Mouse (Mus musculus) liver, embryonic 14.5 days (tissue): ENCODE measurements around the gene Tmprss11d. TPM values are rescaled to one million over a fixed set of nuclear protein-coding genes. Genes with fewer than 3 reads are reported as not detected.
A peak's percentile ranks its signal among the peaks of the same experiment; 100 is the strongest.

Experiments
- ATAC-seq: fragments of 200-750 bp; cut with Nextera tagmentation; 2 replicates; pipeline ENCODE4 v1.8.0; 2017; ENCODE audit warnings: moderate number of reproducible peaks, mild to moderate bottlenecking, moderate library complexity; ENCODE audit not compliant: insufficient read depth
- DNase-seq, 3 experiments: peaks; one replicate each; pipeline ENCODE4 v3.0.0-alpha.2; 2012 to 2013; ENCODE audit warnings: low read depth in 3 of 3, low spot score in 3 of 3
- H3K27ac ChIP-seq: fragments of 300-500 bp; sonication (generic); 2 replicates; pipeline ENCODE4 v1.5.1; 2014; ENCODE audit warnings: moderate library complexity, mild to moderate bottlenecking, control low read depth, inconsistent platforms
- H3K27me3 ChIP-seq: fragments of 300-500 bp; sonication (generic); 2 replicates; pipeline ENCODE4 v1.6.1; 2014; ENCODE audit warnings: mild to moderate bottlenecking, low read length, moderate library complexity; ENCODE audit not compliant: control insufficient read depth, insufficient read depth
- H3K36me3 ChIP-seq: fragments of 300-500 bp; sonication (generic); replicated peaks from 2 replicates; pipeline ENCODE4 v1.6.1; 2014; ENCODE audit warnings: low read depth; ENCODE audit not compliant: control insufficient read depth, insufficient read depth
- H3K4me1 ChIP-seq, 2 experiments: fragments of 200-500 bp in 1 of 2; fragments of 300-500 bp in 1 of 2; sonication (generic) in 1 of 2; replicated peaks; 2 replicates each; pipeline ENCODE4 v1.6.1; 2012 to 2014; ENCODE audit warnings: antibody characterized with exemption in 1 of 2, inconsistent platforms in 1 of 2, low read length in 1 of 2; ENCODE audit not compliant: control insufficient read depth in 2 of 2, insufficient read depth in 2 of 2
- H3K4me2 ChIP-seq: fragments of 300-500 bp; sonication (generic); 2 replicates; pipeline ENCODE4 v1.6.1; 2014; ENCODE audit warnings: low read depth, mild to moderate bottlenecking, control low read depth, moderate library complexity
- H3K4me3 ChIP-seq, 2 experiments: fragments of 200-500 bp in 1 of 2; fragments of 300-500 bp in 1 of 2; sonication (generic) in 1 of 2; 2 replicates each; pipeline ENCODE4 v1.5.1; 2012 to 2014; ENCODE audit warnings: low read depth in 2 of 2, low read length in 2 of 2, mild to moderate bottlenecking in 2 of 2, control low read depth in 1 of 2, inconsistent platforms in 1 of 2, moderate library complexity in 1 of 2; ENCODE audit not compliant: insufficient read depth in 1 of 2
- H3K9ac ChIP-seq: fragments of 300-500 bp; sonication (generic); replicated peaks from 2 replicates; pipeline ENCODE4 v1.6.1; 2014; ENCODE audit warnings: mild to moderate bottlenecking, control low read depth, moderate library complexity
- H3K9me3 ChIP-seq: fragments of 300-500 bp; sonication (generic); 2 replicates; pipeline ENCODE4 v1.6.1; 2016; ENCODE audit warnings: low read length, mixed read lengths; ENCODE audit not compliant: control insufficient read depth
- CTCF ChIP-seq: IDR thresholded peaks from 2 replicates; pipeline ENCODE4 v1.5.1; 2016; ENCODE audit warnings: antibody characterized with exemption, low read depth, control low read depth
- EP300 ChIP-seq: IDR thresholded peaks from 2 replicates; pipeline ENCODE4 v1.6.1; 2016; ENCODE audit warnings: antibody characterized with exemption, low read depth
- WGBS: fragments of 180-500 bp; shearing (Covaris S2); extraction: QIAGEN DNeasy Blood & Tissue Kit; methylation state at CpG from one replicate; pipeline ENCODE4 v1.1.7; 2014; ENCODE audit not compliant: insufficient replicate concordance; 5-methylcytosine and 5-hydroxymethylcytosine counted together
- polyA plus RNA-seq, 2 experiments: library from polyadenylated mRNA; depleted of rRNA in 1 of 2; stranded (reverse) in 1 of 2; unstranded in 1 of 2; fragments of >200 nt; fragmentation: Nextera tagmentation in 1 of 2; extraction: Ambion mirVana in 1 of 2; gene quantifications; 2 replicates each; pipeline versions ENCODE4 v1.2.1 to v1.2.3; 2012 to 2014

Tmprss11d gene
- polyA plus RNA-seq (2012; rRNA removed) (not detected in 2 replicates), polyA plus RNA-seq (2014; fragmentation: Nextera tagmentation; extraction: Ambion mirVana) (not detected in 2 replicates)

DNA sequence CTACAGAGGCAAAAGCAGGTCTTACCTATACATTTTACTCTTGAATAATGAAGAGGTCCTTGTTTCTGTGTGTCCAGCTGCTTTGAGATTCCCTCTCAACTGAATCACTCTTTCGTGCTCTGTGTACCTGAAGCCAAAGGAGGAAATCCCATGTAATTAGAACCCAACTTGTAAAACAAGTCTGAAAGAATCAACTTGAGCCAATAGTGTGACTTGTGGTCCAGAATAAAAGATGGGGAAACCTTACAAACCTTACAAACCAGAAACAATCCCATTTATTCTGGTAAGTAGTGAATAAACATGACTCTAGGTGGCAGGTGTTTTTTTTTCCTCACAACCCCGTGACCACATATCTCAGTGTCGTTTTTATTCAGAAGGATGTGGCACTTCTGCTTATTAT is at the start of gene Tmprss11d:
Gene Tmprss11d, minus strand, starts transcription at position 101 of the 400 bp plus-strand sequence.
- Histone ChIP-seq H3K4me1 (no peaks in the 10 kb centered on the region), H3K4me3 (no peak within 1 kb of the TSS), H3K4me2 (no peak within 1 kb of the TSS), H3K9me3 (no peaks in the 10 kb centered on the region), H3K27me3 (no peaks in the 10 kb centered on the region), H3K9ac (no peak within 1 kb of the TSS), H3K36me3 (no peaks in the 10 kb centered on the region), H3K27ac (no peak within 1 kb of the TSS)
- 45% methylated on average over 3 of the region's 3 CpGs for WGBS
- no peak for TF ChIP-seq CTCF
- no peak for TF ChIP-seq EP300
- ATAC-seq (no peak), DNase-seq (no peak)

DNA sequence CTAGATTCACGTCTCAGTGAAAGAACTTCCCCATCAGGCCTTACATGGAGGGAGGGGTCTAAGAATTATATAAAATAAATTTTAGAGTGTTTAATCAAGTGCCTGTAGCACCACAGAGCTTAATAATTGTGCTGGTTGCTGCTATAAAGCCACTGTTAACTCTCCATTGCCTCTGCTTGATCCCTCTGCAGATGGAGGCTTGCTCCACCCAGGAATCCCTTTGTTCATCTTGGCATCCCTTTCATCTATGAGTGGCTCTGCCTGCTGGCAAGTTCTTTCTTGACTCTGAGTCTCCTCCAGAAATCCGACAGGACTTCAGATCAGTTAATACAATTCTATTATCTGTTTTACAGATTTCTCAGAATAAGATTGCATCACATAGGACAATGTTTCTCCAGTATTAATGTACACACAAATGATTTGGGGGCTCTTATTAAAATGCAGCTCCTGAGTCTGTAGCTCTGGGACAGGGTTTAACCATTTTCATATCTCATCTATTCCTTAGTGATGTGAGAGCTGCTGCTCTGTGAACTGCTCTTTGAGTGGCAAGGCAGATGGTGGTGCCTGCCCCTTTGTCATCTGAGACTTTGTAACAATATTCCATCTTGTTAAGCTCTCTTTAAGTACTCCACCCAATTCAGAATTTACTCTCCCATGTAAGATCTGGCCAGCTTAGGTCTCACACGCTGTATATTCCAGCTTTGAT is 48.3 kb upstream of the Tmprss11d start:
- no peaks in the 10 kb centered on the region for H3K9me3 ChIP-seq
- H3K36me3 ChIP-seq = no peaks in the 10 kb centered on the region
- ATAC-seq (no peak), DNase-seq (no peak)
- H3K4me2 ChIP-seq = no peak overlapping the region
- no peak overlapping the region for H3K27ac ChIP-seq
- H3K4me3 ChIP-seq = no peak overlapping the region
- no peak for TF ChIP-seq CTCF
- TF ChIP-seq EP300 = no peak
- 49% methylated on average over 3 of the region's 3 CpGs for WGBS
- no peak overlapping the region for H3K9ac ChIP-seq
- H3K27me3 ChIP-seq = no peaks in the 10 kb centered on the region
- H3K4me1 ChIP-seq = no peaks in the 10 kb centered on the region

DNA sequence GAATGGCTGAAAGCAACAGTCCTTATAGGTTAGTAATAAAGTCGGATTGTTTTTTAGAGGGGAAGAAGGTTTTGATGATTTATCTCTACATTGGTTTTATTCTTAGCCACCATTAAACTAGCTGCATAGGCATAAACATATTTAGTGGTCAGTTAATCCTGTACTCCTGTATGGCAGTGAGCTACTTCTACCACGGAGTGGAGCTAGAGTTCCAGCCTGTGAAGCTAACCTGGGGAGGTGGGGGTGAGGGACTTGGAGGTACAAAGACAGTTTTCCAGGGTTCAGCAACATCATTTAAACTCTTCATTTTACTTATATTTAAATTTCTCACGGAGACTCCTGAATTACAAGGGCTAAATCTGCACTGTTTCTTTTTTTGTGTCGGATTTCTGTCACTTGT is 46.3 kb upstream of the Tmprss11d start:
- ATAC-seq (no peak), DNase-seq (no peak)
- H3K4me1 ChIP-seq = no peaks in the 10 kb centered on the region
- no peaks in the 10 kb centered on the region for H3K27me3 ChIP-seq
- H3K36me3 ChIP-seq = no peaks in the 10 kb centered on the region
- no peaks in the 10 kb centered on the region for H3K9me3 ChIP-seq
- WGBS = 12% methylated on average over 4 of the region's 4 CpGs
- TF ChIP-seq EP300 = no peak
- TF ChIP-seq CTCF = peak; percentile 6; the same call in 1 of the 2 replicates
- H3K4me2 ChIP-seq = no peak overlapping the region
- H3K27ac ChIP-seq = no peak overlapping the region
- H3K9ac ChIP-seq = no peak overlapping the region
- H3K4me3 ChIP-seq = no peak overlapping the region

DNA sequence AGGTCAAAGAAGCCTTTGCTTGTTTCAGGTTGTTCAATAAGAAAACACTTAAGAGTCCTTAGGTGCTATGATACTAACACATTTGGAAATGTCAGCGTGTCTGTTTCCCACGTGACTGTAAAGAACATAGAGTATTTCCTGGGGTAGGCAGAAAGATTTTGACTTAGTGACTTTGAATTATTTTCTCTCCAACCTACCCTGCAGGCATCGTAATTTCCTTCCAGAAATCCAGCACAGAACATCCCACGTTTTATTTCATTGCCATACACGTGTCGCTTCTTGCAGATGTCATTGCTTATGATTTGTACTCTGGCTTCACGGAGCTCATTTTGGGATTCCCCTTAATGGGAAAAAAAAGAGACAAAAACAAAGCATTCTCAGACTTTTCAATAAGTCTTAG is 41.1 kb upstream of the Tmprss11d start:
- H3K36me3 ChIP-seq = no peaks in the 10 kb centered on the region
- no peak for DNase-seq
- no peak overlapping the region for H3K4me3 ChIP-seq
- no peak overlapping the region for H3K9ac ChIP-seq
- 57% methylated on average over 7 of the region's 7 CpGs for WGBS
- no peaks in the 10 kb centered on the region for H3K4me1 ChIP-seq
- ATAC-seq = no peak
- no peak overlapping the region for H3K4me2 ChIP-seq
- no peaks in the 10 kb centered on the region for H3K27me3 ChIP-seq
- TF ChIP-seq CTCF (no peak), EP300 (no peak)
- no peaks in the 10 kb centered on the region for H3K9me3 ChIP-seq
- no peak overlapping the region for H3K27ac ChIP-seq

DNA sequence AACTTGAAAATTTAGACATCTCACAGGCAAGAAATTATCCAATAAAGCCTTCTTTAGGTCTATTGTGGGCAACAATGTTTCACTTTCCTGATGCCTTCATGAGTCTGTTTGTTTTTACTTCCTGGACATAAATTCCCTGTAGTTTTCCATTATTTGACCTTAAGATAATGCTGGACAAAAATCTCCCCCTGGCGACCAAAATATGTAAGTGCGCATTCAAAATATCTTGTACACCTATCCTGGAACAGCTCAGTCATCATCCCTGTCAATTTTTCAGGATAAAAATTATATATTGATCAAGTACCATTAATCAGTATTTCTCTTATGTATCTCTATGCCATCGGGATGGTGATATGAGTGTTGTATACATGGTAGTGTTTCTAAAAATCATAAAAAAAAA is 37.6 kb upstream of the Tmprss11d start:
- Histone ChIP-seq H3K9ac (no peak overlapping the region), H3K9me3 (no peaks in the 10 kb centered on the region), H3K4me2 (no peak overlapping the region), H3K27me3 (no peaks in the 10 kb centered on the region), H3K4me1 (no peaks in the 10 kb centered on the region), H3K4me3 (no peak overlapping the region), H3K27ac (no peak overlapping the region), H3K36me3 (no peaks in the 10 kb centered on the region)
- DNase-seq = no peak
- WGBS = 19% methylated on average over 3 of the region's 3 CpGs
- peak; percentile 23; the same call in 1 of the 2 replicates for TF ChIP-seq CTCF
- no peak for TF ChIP-seq EP300
- ATAC-seq = no peak
